Mouse (Mus musculus) neural tube, embryonic 13.5 days (tissue): ENCODE data around the gene Hsf2bp. TPM values are rescaled to one million over a fixed set of nuclear protein-coding genes. Genes with fewer than 3 reads are reported as not detected.

Experiments
- ATAC-seq: fragments of 200-750 bp; cut with Nextera tagmentation; 2 replicates; pipeline ENCODE4 v1.8.0; 2017; ENCODE audit warnings: low read depth, mild to moderate bottlenecking, moderate TSS enrichment, moderate library complexity
- H3K27ac ChIP-seq: fragments of 300-500 bp; sonication (generic); replicated peaks from 2 replicates; pipeline ENCODE4 v1.5.1; 2015; ENCODE audit warnings: moderate library complexity, mild to moderate bottlenecking, inconsistent platforms
- H3K27me3 ChIP-seq: fragments of 300-500 bp; sonication (generic); 2 replicates; pipeline ENCODE4 v1.6.1; 2015; ENCODE audit warnings: mild to moderate bottlenecking, inconsistent platforms
- H3K36me3 ChIP-seq: fragments of 300-500 bp; sonication (generic); 2 replicates; pipeline ENCODE4 v1.6.1; 2015; ENCODE audit warnings: mild to moderate bottlenecking, inconsistent platforms
- H3K4me1 ChIP-seq: fragments of 300-500 bp; sonication (generic); replicated peaks from 2 replicates; pipeline ENCODE4 v1.6.1; 2015; ENCODE audit warnings: inconsistent platforms
- H3K4me2 ChIP-seq: fragments of 300-500 bp; sonication (generic); 2 replicates; pipeline ENCODE4 v1.6.1; 2015; ENCODE audit warnings: inconsistent platforms, mild to moderate bottlenecking, moderate library complexity
- H3K4me3 ChIP-seq: fragments of 300-500 bp; sonication (generic); 2 replicates; pipeline ENCODE4 v1.5.1; 2015; ENCODE audit warnings: mild to moderate bottlenecking, inconsistent platforms
- H3K9ac ChIP-seq: fragments of 300-500 bp; sonication (generic); 2 replicates; pipeline ENCODE4 v1.6.1; 2015; ENCODE audit warnings: moderate library complexity, mild to moderate bottlenecking, inconsistent platforms
- H3K9me3 ChIP-seq: fragments of 300-500 bp; sonication (generic); 2 replicates; pipeline ENCODE4 v1.6.1; 2016; ENCODE audit warnings: inconsistent platforms
- whole genome bisulfite sequencing: fragments of 180-500 bp; shearing (Covaris S2); methylation state at CpG from one replicate; pipeline ENCODE4 v1.1.7; 2015; 5-methylcytosine and 5-hydroxymethylcytosine counted together
- polyA plus RNA-seq: library from polyadenylated mRNA; unstranded; fragments of >200 nt; fragmentation: Nextera tagmentation; extraction: Ambion mirVana; gene quantifications from 2 replicates; pipeline ENCODE4 v1.2.1, GENCODE M21; 2015

Hsf2bp gene
- polyA plus RNA-seq, 1 experiment from 2014 or later: 0.38 TPM

DNA sequence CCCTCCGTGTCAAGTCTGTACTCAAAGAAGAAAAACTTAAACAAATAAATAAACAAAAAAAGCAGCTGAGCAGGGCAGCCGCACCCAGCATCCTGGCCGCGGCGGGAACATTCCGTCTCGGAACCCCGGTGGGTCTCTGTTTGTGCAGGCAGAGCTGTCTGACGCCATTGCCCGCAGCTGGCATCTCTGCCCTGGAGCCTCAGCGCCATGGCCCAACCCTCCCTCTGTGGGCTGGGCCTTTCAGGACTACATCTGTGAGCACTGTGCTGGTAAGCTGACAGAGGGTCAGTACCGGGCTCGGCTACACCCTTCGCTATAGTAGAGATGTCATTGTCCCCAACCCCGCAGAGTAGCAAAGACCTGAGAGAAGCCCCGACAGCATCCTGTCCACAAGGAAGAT lies 123.8 kb downstream of the Hsf2bp start:
- H3K36me3 ChIP-seq: no peaks in the 10 kb centered on the region
- no peak overlapping the region for H3K4me3 ChIP-seq
- no peaks in the 10 kb centered on the region for H3K27me3 ChIP-seq
- no peaks in the 10 kb centered on the region for H3K9me3 ChIP-seq
- H3K4me2 ChIP-seq: no peak overlapping the region
- ATAC-seq: peak; percentile 68; the same call in 1 of the 2 replicates
- no peak overlapping the region for H3K9ac ChIP-seq
- H3K27ac ChIP-seq: peak overlapping the region; percentile 42
- peaks cover 20% of the 10 kb centered on the region for H3K4me1 ChIP-seq
- WGBS: 65% methylated on average over 16 of the region's 16 CpGs

DNA sequence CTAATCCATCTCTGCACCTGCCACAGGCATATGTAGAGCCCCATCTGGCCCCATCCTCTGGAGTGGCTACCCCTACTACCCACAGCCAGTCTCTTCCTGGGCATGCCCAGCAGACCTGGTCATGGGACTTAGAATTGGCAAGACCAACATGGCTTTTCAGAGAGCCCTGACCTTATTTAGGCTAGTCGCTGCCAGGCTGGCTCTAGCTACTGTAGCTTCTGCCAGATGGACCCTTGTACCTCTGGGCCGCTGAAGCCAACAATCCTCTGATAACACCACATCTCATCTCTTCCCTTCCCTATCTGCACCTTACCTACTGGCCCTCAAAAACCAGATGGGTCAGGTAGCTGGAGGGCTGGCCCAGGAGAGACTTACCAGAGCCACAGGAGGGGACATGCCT lies 127.2 kb downstream of the Hsf2bp start:
- no peaks in the 10 kb centered on the region for H3K27me3 ChIP-seq
- no peak overlapping the region for H3K9ac ChIP-seq
- no peak overlapping the region for H3K4me2 ChIP-seq
- ATAC-seq: no peak
- H3K4me3 ChIP-seq: no peak overlapping the region
- no peak overlapping the region for H3K27ac ChIP-seq
- no peaks in the 10 kb centered on the region for H3K36me3 ChIP-seq
- H3K4me1 ChIP-seq: peaks cover 20% of the 10 kb centered on the region
- 95% methylated on average over 2 of the region's 2 CpGs for WGBS
- H3K9me3 ChIP-seq: no peaks in the 10 kb centered on the region

DNA sequence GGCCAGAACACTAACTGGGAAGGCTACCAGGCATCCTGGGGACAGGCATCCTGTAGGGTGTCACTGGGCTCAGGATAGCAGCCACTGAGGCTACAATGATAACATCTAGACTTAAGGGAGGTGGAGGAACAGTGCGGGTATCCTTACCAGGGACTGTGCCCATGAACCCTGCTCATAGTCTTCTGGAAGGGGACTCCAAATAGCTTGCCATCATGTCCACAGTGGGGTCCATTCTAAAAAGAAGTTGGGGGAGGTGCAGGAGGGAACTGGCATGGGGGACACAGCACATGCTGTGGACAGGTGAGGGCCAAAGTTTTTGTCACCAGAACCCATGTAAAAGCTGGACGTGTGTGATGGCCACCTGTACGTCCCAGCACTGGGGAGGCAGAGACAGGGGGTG lies 129.7 kb downstream of the Hsf2bp start:
- Histone ChIP-seq H3K27me3 (no peaks in the 10 kb centered on the region; the same call in 1 of the 2 replicates), H3K4me2 (no peak overlapping the region), H3K27ac (peak overlapping the region; percentile 23; the same call in 1 of the 2 replicates), H3K9me3 (no peaks in the 10 kb centered on the region), H3K9ac (no peak overlapping the region), H3K36me3 (no peaks in the 10 kb centered on the region), H3K4me3 (no peak overlapping the region), H3K4me1 (no peaks in the 10 kb centered on the region)
- WGBS: 92% methylated on average over 3 of the region's 3 CpGs
- no peak for ATAC-seq

DNA sequence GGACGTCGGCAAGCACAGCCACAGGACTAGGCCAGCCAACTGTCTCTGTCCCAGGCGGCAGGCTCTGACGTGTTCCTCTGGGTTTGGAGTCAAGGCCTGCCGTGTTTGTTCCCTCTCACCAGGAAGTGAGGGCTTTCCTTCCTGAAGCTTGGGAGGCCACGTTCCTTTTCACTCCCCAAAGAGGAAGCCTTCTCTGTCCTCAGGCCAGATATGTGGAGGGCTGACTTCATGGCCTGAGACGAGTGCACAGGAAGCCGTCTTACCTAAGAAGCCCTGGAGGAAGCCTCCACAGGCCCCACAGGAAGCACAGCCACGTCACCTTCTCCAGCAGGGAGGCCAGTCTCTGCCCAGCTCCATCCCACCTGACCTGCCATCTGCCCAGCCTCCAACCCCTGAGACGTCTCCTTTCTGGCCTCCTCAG lies 130.3 kb downstream of the Hsf2bp start:
- ATAC-seq: no peak
- peak overlapping the region; percentile 49 for H3K27ac ChIP-seq
- 73% methylated on average over 10 of the region's 10 CpGs for WGBS

DNA sequence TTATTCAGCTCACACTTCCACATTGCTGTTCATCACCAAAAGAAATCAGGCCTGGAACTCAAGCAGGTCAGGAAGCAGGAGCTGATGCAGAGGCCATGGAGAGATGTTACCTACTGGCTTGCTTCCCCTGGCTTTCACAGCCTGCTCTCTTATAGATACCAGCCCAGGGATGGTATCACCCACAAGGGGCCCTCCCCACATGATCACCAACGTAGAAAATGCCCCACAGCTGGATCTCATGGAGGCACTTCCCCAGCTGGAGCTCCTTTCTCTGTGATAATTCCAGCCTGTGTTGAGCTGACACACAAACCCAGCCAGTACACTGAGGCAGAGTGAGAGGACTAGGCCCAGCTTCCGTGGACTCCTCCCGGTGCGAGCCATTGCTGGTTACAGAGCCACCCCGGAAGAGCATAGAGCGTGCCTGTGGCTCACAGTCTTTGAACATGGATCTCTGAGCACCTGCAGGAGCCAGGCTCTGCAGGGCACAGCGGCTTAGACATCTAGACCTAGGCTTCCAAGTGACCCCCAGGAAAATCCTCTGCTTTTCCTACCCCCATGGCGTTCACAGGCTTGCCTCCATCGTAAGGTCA lies 130.9 kb downstream of the Hsf2bp start:
- 80% methylated on average over 9 of the region's 9 CpGs for WGBS
- Histone ChIP-seq H3K27me3 (no peaks in the 10 kb centered on the region; the same call in 1 of the 2 replicates), H3K4me3 (no peak overlapping the region), H3K9me3 (no peaks in the 10 kb centered on the region), H3K4me1 (no peaks in the 10 kb centered on the region), H3K4me2 (no peak overlapping the region), H3K9ac (no peak overlapping the region), H3K36me3 (no peaks in the 10 kb centered on the region), H3K27ac (peak overlapping the region; percentile 49)
- ATAC-seq: no peak

More for the DNA sequence above, 130.3 kb downstream of the Hsf2bp start:
- Histone ChIP-seq H3K4me3 (no peak overlapping the region), H3K4me1 (no peaks in the 10 kb centered on the region), H3K36me3 (no peaks in the 10 kb centered on the region), H3K9me3 (no peaks in the 10 kb centered on the region), H3K4me2 (no peak overlapping the region), H3K27me3 (no peaks in the 10 kb centered on the region; the same call in 1 of the 2 replicates), H3K9ac (no peak overlapping the region)

DNA sequence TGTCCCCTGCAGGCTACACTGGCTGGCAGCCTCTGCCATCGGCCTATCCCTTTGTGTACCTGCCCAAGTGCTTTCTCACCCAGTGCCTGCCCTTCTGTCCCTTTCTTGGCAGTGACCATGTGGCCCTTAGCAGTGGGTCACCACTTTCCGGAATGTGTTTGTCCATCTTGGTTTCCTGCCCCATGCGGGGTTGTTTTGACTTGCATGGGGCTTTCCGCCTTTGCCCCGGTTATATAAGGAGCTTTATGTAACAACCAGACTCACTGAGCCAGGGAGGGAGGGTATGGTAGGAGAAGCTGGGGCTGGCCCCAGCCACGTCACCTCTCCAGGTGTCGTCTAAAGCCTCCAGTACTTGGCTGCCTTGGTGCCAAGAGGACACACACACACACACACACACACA lies 132.1 kb downstream of the Hsf2bp start:
- Histone ChIP-seq H3K4me3 (no peak overlapping the region), H3K9me3 (no peaks in the 10 kb centered on the region), H3K9ac (no peak overlapping the region), H3K27me3 (no peaks in the 10 kb centered on the region; the same call in 1 of the 2 replicates), H3K27ac (no peak overlapping the region), H3K36me3 (no peaks in the 10 kb centered on the region), H3K4me2 (no peak overlapping the region), H3K4me1 (no peaks in the 10 kb centered on the region)
- 89% methylated on average over 7 of the region's 7 CpGs for WGBS
- ATAC-seq: no peak

DNA sequence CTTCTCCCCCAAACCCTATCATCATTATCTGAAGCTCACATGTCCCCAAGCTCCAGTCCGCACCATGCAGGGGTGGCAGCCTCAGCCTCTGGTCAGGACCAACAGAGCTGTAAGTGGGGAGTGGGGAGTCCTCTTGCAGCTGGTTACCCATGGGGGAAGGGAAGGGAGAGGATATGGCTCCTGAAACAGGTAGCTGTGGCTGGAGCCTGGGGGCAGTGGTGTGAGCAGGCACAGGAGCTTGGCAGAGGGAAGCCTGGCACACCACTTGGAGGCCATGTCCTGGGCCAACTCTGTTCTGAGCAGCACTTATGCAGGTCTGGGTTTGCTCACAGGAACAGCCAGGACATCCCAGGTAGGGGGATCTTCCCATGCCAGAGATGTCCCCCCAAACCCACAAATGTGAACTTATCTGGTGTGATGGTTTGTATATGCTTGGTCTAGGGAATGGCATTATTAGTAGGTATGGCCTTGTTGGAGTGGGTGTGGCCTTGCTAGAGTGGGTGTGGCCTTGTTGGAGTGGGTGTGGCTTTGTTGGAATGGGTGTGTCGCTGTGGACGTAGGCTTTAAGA lies 133.4 kb downstream of the Hsf2bp start:
- Histone ChIP-seq H3K27ac (no peak overlapping the region), H3K9ac (no peak overlapping the region), H3K4me2 (no peak overlapping the region), H3K4me3 (no peak overlapping the region), H3K4me1 (no peaks in the 10 kb centered on the region), H3K36me3 (no peaks in the 10 kb centered on the region), H3K9me3 (no peaks in the 10 kb centered on the region), H3K27me3 (no peaks in the 10 kb centered on the region; the same call in 1 of the 2 replicates)
- ATAC-seq: no peak
- WGBS: 80% methylated on average over 3 of the region's 3 CpGs

DNA sequence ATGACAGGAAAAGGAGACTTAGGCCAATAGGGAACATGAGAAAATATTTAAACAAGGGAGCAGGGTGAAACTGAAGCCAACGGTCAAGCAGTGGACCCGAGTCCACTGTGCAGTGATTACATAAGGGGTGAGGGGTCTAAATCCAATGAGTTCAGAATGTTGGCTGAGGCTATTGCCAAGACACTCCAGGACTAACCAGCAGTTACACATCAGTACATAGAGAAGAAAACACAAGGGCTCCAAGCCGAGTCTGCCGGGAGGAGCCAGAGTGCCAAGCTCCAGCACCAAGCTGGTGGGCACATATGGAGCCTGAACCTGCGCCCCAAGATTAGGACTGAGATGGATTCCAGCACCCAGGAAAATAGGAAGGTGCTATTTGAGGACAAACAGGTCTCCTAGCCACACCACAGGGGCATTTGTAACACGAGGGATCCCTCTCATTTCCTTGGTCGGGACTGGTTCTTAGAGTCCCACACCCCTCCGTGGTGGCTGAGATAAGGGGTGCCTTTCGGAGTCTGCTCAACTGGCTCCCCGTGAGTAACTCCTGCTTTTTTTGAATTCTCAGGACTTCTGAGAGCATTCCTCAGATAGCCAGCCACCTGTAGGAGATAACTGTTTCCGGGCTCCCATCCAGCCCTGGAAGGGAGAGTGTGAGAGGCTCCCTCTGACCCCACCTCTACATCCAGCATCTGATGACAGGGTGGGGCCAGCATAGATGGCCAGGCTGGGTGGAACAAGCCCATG lies 134.5 kb downstream of the Hsf2bp start:
- H3K27me3 ChIP-seq: no peaks in the 10 kb centered on the region; the same call in 1 of the 2 replicates
- H3K4me2 ChIP-seq: no peak overlapping the region
- no peak overlapping the region for H3K9ac ChIP-seq
- no peaks in the 10 kb centered on the region for H3K36me3 ChIP-seq
- no peak overlapping the region for H3K4me3 ChIP-seq
- ATAC-seq: no peak
- no peaks in the 10 kb centered on the region for H3K4me1 ChIP-seq
- H3K9me3 ChIP-seq: no peaks in the 10 kb centered on the region
- H3K27ac ChIP-seq: no peak overlapping the region
- 78% methylated on average over 11 of the region's 11 CpGs for WGBS

DNA sequence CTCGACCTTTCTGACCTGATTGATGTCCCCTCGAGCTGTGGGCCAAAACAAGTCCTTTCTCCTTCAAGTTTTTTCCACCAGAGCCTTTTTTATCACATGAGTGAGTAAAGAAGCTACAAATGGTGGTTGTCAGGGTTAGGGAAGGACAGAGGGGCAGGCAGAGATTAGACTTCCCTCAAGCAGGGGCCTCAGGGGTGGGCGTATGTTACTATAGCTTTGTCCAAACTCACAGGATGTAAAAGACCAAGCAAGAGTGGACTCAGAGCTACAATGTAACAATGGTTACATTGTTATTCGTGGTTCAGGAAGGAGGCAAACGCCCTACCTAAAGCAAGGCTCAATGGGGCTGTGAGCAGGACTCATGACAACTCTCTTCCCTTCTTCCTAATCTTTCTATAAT lies 137.2 kb downstream of the Hsf2bp start:
- 66% methylated on average over 5 of the region's 5 CpGs for WGBS

DNA sequence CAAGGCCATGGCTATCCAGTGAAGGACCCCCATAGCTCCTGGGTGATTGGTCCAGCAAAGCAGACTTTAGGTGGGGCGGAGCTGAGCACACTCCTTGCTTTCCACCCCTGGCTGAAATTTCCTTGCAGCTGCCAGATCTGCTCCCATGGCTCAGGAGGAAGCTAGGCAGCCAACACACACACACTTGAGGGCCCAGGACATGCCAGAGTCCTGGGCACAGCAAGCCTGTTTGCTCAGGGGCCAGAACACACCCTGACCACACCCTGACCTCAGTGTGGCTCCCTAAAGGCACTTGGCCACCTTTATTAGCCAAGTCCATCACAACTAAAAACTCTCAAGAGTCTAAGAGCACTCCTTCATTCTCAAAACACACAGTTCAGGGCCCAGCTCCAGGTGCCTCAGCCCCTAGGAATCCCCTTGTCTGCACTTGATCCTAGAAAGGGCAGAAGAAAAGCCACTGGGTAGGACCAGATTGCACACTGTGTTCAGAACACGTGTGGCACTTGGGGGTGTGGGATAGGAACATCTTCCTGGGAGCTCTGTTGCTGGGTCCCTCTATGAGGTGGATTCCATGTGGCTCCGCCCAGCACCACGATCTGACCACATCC lies 138.9 kb downstream of the Hsf2bp start:
- no peaks in the 10 kb centered on the region for H3K9me3 ChIP-seq
- H3K36me3 ChIP-seq: no peaks in the 10 kb centered on the region
- H3K27ac ChIP-seq: no peak overlapping the region
- H3K4me3 ChIP-seq: no peak overlapping the region
- no peaks in the 10 kb centered on the region for H3K27me3 ChIP-seq
- WGBS: 83% methylated on average over 4 of the region's 4 CpGs
- no peak overlapping the region for H3K4me2 ChIP-seq
- no peak for ATAC-seq
- H3K4me1 ChIP-seq: peaks cover 13% of the 10 kb centered on the region
- no peak overlapping the region for H3K9ac ChIP-seq

More for the DNA sequence above, 137.2 kb downstream of the Hsf2bp start:
- Histone ChIP-seq H3K36me3 (no peaks in the 10 kb centered on the region), H3K9ac (no peak overlapping the region), H3K9me3 (no peaks in the 10 kb centered on the region), H3K27ac (no peak overlapping the region), H3K4me1 (no peaks in the 10 kb centered on the region), H3K27me3 (no peaks in the 10 kb centered on the region; the same call in 1 of the 2 replicates), H3K4me3 (no peak overlapping the region), H3K4me2 (no peak overlapping the region)
- ATAC-seq: no peak

DNA sequence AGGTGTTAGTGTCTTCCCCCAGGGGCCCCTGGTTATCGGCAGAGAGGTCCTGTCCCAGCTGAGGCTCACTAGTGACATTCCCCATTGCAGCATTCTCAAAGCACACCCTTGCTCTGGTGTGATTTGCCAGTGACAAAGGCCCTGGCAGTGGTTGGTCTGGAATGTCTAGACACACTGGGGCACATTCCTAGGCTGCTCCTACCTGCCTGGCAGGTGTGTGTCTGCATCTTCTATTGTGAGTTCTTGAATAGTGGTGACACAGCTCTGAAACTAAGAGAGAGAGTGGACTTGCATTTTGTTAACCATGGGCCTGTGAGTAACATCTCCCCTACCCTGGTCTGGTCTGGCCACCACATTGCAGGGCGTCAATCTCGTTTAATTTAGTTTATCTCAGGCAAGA lies 139.4 kb downstream of the Hsf2bp start:
- H3K9me3 ChIP-seq: no peaks in the 10 kb centered on the region
- 79% methylated on average over 3 of the region's 3 CpGs for WGBS
- ATAC-seq: no peak
- H3K27ac ChIP-seq: no peak overlapping the region
- no peak overlapping the region for H3K4me3 ChIP-seq
- no peak overlapping the region for H3K9ac ChIP-seq
- H3K4me1 ChIP-seq: peaks cover 17% of the 10 kb centered on the region
- no peaks in the 10 kb centered on the region for H3K27me3 ChIP-seq
- no peak overlapping the region for H3K4me2 ChIP-seq
- H3K36me3 ChIP-seq: no peaks in the 10 kb centered on the region

DNA sequence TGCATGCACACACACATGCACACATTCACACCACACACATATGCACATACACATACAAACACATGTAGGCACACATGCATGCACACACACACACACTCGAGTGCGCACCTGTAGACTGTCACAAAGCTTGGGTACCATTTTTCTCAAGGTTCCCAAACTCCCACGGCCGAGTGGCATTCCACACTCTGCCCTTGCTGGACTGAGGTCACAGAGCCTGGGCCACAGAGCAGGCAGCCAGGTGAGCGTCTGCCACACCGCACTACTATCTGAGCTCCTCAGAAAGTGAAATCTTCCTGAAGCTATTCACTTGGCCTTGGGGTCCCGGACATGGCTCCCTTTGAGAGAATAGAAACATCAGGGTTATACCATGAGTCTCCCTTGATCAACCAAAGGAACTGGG lies 139.8 kb downstream of the Hsf2bp start:
- H3K27me3 ChIP-seq: no peaks in the 10 kb centered on the region

More for the DNA sequence above, 139.8 kb downstream of the Hsf2bp start:
- 94% methylated on average over 7 of the region's 7 CpGs for WGBS
- ATAC-seq: no peak
- no peaks in the 10 kb centered on the region for H3K9me3 ChIP-seq
- H3K27ac ChIP-seq: no peak overlapping the region
- no peak overlapping the region for H3K4me3 ChIP-seq
- H3K36me3 ChIP-seq: no peaks in the 10 kb centered on the region
- H3K4me1 ChIP-seq: peaks cover 21% of the 10 kb centered on the region
- no peak overlapping the region for H3K9ac ChIP-seq
- H3K4me2 ChIP-seq: no peak overlapping the region
